Mouse (Mus musculus) gastrocnemius, postnatal 36 days (tissue): ENCODE results near the gene Fam71d. TPM values are rescaled to one million over a fixed set of nuclear protein-coding genes. Genes with fewer than 3 reads are reported as not detected.
A peak's percentile ranks its signal among the peaks of the same experiment; 100 is the strongest.

ENCODE experiments used
- DNase-seq, 2 experiments: peaks; one replicate each; pipeline ENCODE4 v3.0.0; 2022
- intact Hi-C: fragments of 180-260 bp; cut with DNase I; formaldehyde crosslinking; loops from one replicate; pipeline ENCODE4 v1.15.1; 2025
- long read RNA-seq, 2 experiments: library from polyadenylated mRNA; stranded (forward); transcript quantifications; one replicate each; pipeline ENCODE4 v2.0.0; 2021
- total RNA-seq, 2 experiments: library from RNA; stranded (reverse); gene quantifications; 2 replicates each; pipeline ENCODE4 v1.2.3; 2021

The Fam71d gene
- under 1 TPM in 1 of 2 experiments, not detected in 1; 0.32 TPM for total RNA-seq
- long read RNA-seq, experiment 1 = 0 reads
- long read RNA-seq, experiment 2, partial matches to known transcripts = 0 of 1 reads
- long read RNA-seq, experiment 2, other reads (novel, unspliced or antisense) = 1 of 1 reads

GRCm38 (mm10) chr12:78691325-78691724 is at the start of gene Fam71d:
Fam71d (plus strand) TSS chr12:78691535.
- intact Hi-C loops = loop anchor here (5.0 kb wide), 1 partner anchor 299 kb away; no protein-coding TSS in a partner anchor
- no peak for DNase-seq

GRCm38 (mm10) chr12:78643691-78644090 is 47.6 kb upstream of the Fam71d start:
- no peak for DNase-seq
- intact Hi-C loops = no loop called here

GRCm38 (mm10) chr12:78645282-78645681 is 46.1 kb upstream of the Fam71d start:
- intact Hi-C loops = no loop called here
- no peak for DNase-seq

GRCm38 (mm10) chr12:78659718-78660304 is 31.5 kb upstream of the Fam71d start:
- intact Hi-C loops = no loop called here
- no peak for DNase-seq

- no peak for DNase-seq
- intact Hi-C loops = no loop called here
These were observed 13.1 kb upstream of the Fam71d start for GRCm38 (mm10) chr12:78678101-78678806.

- intact Hi-C loops = no loop called here
- DNase-seq = no peak
These were observed 12.5 kb upstream of the Fam71d start for GRCm38 (mm10) chr12:78678807-78679189.

- intact Hi-C loops = loop anchor here (10.0 kb wide), 1 partner anchor 154 kb away; no protein-coding TSS in a partner anchor
- no peak for DNase-seq
These were observed 10.3 kb upstream of the Fam71d start for GRCm38 (mm10) chr12:78681048-78681447.

- intact Hi-C loops = loop anchor here (10.0 kb wide), 1 partner anchor 153 kb away; no protein-coding TSS in a partner anchor
- DNase-seq = no peak
These were observed 9.1 kb upstream of the Fam71d start for GRCm38 (mm10) chr12:78682279-78682678.

- intact Hi-C loops = loop anchor here (10.0 kb wide), 1 partner anchor 149 kb away; no protein-coding TSS in a partner anchor
- DNase-seq = no peak
These were observed 5.6 kb upstream of the Fam71d start for GRCm38 (mm10) chr12:78685669-78686215.

- no peak for DNase-seq
- intact Hi-C loops = loop anchor here (10.0 kb wide), 1 partner anchor 146 kb away; no protein-coding TSS in a partner anchor
These were observed 2.5 kb upstream of the Fam71d start for GRCm38 (mm10) chr12:78688876-78689275.

GRCm38 (mm10) chr12:78693281-78693680 is 1.9 kb downstream of the Fam71d start:
- DNase-seq = no peak
- intact Hi-C loops = loop anchor here (5.0 kb wide), 1 partner anchor 301 kb away; no protein-coding TSS in a partner anchor

GRCm38 (mm10) chr12:78717783-78718182 is 26.4 kb downstream of the Fam71d start:
- no peak for DNase-seq
- intact Hi-C loops = no loop called here

GRCm38 (mm10) chr12:78727723-78728122 is 36.4 kb downstream of the Fam71d start:
- intact Hi-C loops = no loop called here
- DNase-seq = no peak

- intact Hi-C loops = loop anchor here (5.0 kb wide), 1 partner anchor 517 kb away; no protein-coding TSS in a partner anchor
- DNase-seq = no peak
These were observed 48.3 kb downstream of the Fam71d start for GRCm38 (mm10) chr12:78739633-78740032.

- no peak for DNase-seq
- intact Hi-C loops = loop anchor here (5.0 kb wide), 1 partner anchor 518 kb away; no protein-coding TSS in a partner anchor
These were observed 49.0 kb downstream of the Fam71d start for GRCm38 (mm10) chr12:78740289-78740688.

GRCm38 (mm10) chr12:78746226-78746625 is 54.9 kb downstream of the Fam71d start:
- no peak for DNase-seq
- intact Hi-C loops = loop anchor here (5.0 kb wide), 2 partner anchors 46 to 116 kb away; partner anchors contain the start of genes Atp6v1d and Eif2s1

- intact Hi-C loops = loop anchor here (5.0 kb wide), 2 partner anchors 45 to 115 kb away; partner anchors contain the start of genes Atp6v1d and Eif2s1
- no peak for DNase-seq
These were observed 56.1 kb downstream of the Fam71d start for GRCm38 (mm10) chr12:78747406-78747805.

GRCm38 (mm10) chr12:78748113-78748512 is 56.8 kb downstream of the Fam71d start:
- intact Hi-C loops = loop anchor here (5.0 kb wide), 2 partner anchors 44 to 114 kb away; partner anchors contain the start of genes Atp6v1d and Eif2s1
- peak in 1 of 2 experiments; percentile 14 for DNase-seq

GRCm38 (mm10) chr12:78748557-78749377 is 57.4 kb downstream of the Fam71d start, which contains the start of gene Mpp5:
Mpp5 (plus strand) TSS chr12:78748907.
- DNase-seq = peak; percentile 91 to 95
- intact Hi-C loops = loop anchor here (5.0 kb wide), 2 partner anchors 44 to 114 kb away; partner anchors contain the start of genes Atp6v1d and Eif2s1
